Comparison of ENCODE assay signal across 19 mouse cellular contexts in genomic region chr11:40309646-40310045, GRCm38 (mm10).
DNase-seq lines count a peak whose midpoint lies in the region; ATAC-seq and TF ChIP-seq lines count a peak whose summit lies in the region.
"Had no signal": no experiment of that assay in that cellular context is flagged by ENCODE, and none has a peak within 500 bp of the region (broad histone marks: within the 10 kb centered on the region; RNA-seq: fewer than 3 reads in every experiment).

No protein-coding gene starts in this region.

- no peaks in the 10 kb centered on the region for H3K4me1 ChIP-seq in forebrain, embryonic 14.5 days (ENCODE audit: control insufficient read depth, insufficient read depth, low read length)
- H3K4me1 ChIP-seq in forebrain, embryonic 16.5 days (replicated peaks; ENCODE audit: control insufficient read depth, insufficient read depth, low read length): peaks cover 2% of the 10 kb centered on the region; the same call in 1 of the 2 replicates
- no peaks in the 10 kb centered on the region for H3K4me1 ChIP-seq in embryonic facial prominence, embryonic 10.5 days
- H3K4me1 ChIP-seq in hindbrain, postnatal 0 days (ENCODE audit: insufficient read depth, low read length): no peaks in the 10 kb centered on the region
- no peaks in the 10 kb centered on the region for H3K4me1 ChIP-seq in midbrain, postnatal 0 days (ENCODE audit: insufficient read depth, low read length)
- H3K4me1 ChIP-seq in heart, embryonic 11.5 days (ENCODE audit: control insufficient read depth, insufficient read depth, low read length): no peaks in the 10 kb centered on the region
- H3K4me1 ChIP-seq: limb, embryonic 15.5 days; stomach, embryonic 15.5 days had no signal

- H3K4me2 ChIP-seq in forebrain, embryonic 14.5 days (ENCODE audit: low read length): no peak overlapping the region
- no peak overlapping the region for H3K4me2 ChIP-seq in forebrain, embryonic 16.5 days (ENCODE audit: low read length)
- no peak overlapping the region for H3K4me2 ChIP-seq in hindbrain, postnatal 0 days (ENCODE audit: low read depth, low read length)
- H3K4me2 ChIP-seq in midbrain, postnatal 0 days (ENCODE audit: low read depth, low read length, poor library complexity, severe bottlenecking): no peak overlapping the region
- no peak overlapping the region for H3K4me2 ChIP-seq in heart, embryonic 11.5 days
- H3K4me2 ChIP-seq: limb, embryonic 15.5 days; neural tube, embryonic 13.5 days; stomach, embryonic 15.5 days had no signal

- no peaks in the 10 kb centered on the region for H3K9me3 ChIP-seq in forebrain, embryonic 14.5 days (replicated peaks; ENCODE audit: control insufficient read depth, low read length)
- no peaks in the 10 kb centered on the region for H3K9me3 ChIP-seq in forebrain, embryonic 16.5 days (ENCODE audit: control insufficient read depth, low read length)
- no peaks in the 10 kb centered on the region for H3K9me3 ChIP-seq in embryonic facial prominence, embryonic 10.5 days
- no peaks in the 10 kb centered on the region for H3K9me3 ChIP-seq in hindbrain, postnatal 0 days (ENCODE audit: low read length)
- no peaks in the 10 kb centered on the region for H3K9me3 ChIP-seq in midbrain, postnatal 0 days (ENCODE audit: low read length)
- H3K9me3 ChIP-seq in heart, embryonic 11.5 days (replicated peaks; ENCODE audit: control insufficient read depth, low read length): no peaks in the 10 kb centered on the region
- H3K9me3 ChIP-seq: limb, embryonic 15.5 days; neural tube, embryonic 13.5 days; stomach, embryonic 15.5 days had no signal

- no peak overlapping the region for H3K27ac ChIP-seq in forebrain, embryonic 14.5 days (ENCODE audit: low read depth, low read length)
- no peak overlapping the region for H3K27ac ChIP-seq in forebrain, embryonic 16.5 days (ENCODE audit: low read length)
- no peak overlapping the region for H3K27ac ChIP-seq in embryonic facial prominence, embryonic 10.5 days (replicated peaks)
- H3K27ac ChIP-seq in hindbrain, postnatal 0 days: no peak overlapping the region
- H3K27ac ChIP-seq in midbrain, postnatal 0 days (ENCODE audit: low read depth, low read length): peak overlapping the region; percentile 38; the same call in 1 of the 2 replicates
- H3K27ac ChIP-seq in heart, embryonic 11.5 days (ENCODE audit: low read depth, low read length): no peak overlapping the region
- H3K27ac ChIP-seq: limb, embryonic 15.5 days; neural tube, embryonic 13.5 days; stomach, embryonic 15.5 days had no signal

- TF ChIP-seq CTCF in hindbrain, postnatal 0 days (IDR thresholded peaks at IDR 0.05; ENCODE audit: low read depth): no peak
- no peak for TF ChIP-seq CTCF in midbrain, postnatal 0 days (IDR thresholded peaks at IDR 0.05)

- no peaks in the 10 kb centered on the region for H3K27me3 ChIP-seq in forebrain, embryonic 14.5 days (replicated peaks; ENCODE audit: control insufficient read depth, insufficient read depth, low read length)
- H3K27me3 ChIP-seq in forebrain, embryonic 16.5 days (replicated peaks; ENCODE audit: control insufficient read depth, insufficient read depth, low read length): no peaks in the 10 kb centered on the region
- H3K27me3 ChIP-seq in embryonic facial prominence, embryonic 10.5 days (replicated peaks; ENCODE audit: low read depth, poor library complexity, severe bottlenecking): no peaks in the 10 kb centered on the region
- no peaks in the 10 kb centered on the region for H3K27me3 ChIP-seq in hindbrain, postnatal 0 days (ENCODE audit: insufficient read depth, low read length)
- H3K27me3 ChIP-seq in midbrain, postnatal 0 days (ENCODE audit: insufficient read depth, low read length): no peaks in the 10 kb centered on the region
- no peaks in the 10 kb centered on the region for H3K27me3 ChIP-seq in heart, embryonic 11.5 days (ENCODE audit: control insufficient read depth, insufficient read depth, low read length)
- H3K27me3 ChIP-seq: limb, embryonic 15.5 days; neural tube, embryonic 13.5 days; stomach, embryonic 15.5 days had no signal

- H3K4me3 ChIP-seq in forebrain, embryonic 14.5 days (ENCODE audit: low read depth, low read length): no peak overlapping the region
- H3K4me3 ChIP-seq in forebrain, embryonic 16.5 days (replicated peaks; ENCODE audit: low read length): no peak overlapping the region
- no peak overlapping the region for H3K4me3 ChIP-seq in embryonic facial prominence, embryonic 10.5 days
- no peak overlapping the region for H3K4me3 ChIP-seq in hindbrain, postnatal 0 days (ENCODE audit: low read length)
- H3K4me3 ChIP-seq in midbrain, postnatal 0 days (ENCODE audit: low read depth, low read length): no peak overlapping the region
- H3K4me3 ChIP-seq in heart, embryonic 11.5 days (ENCODE audit: low read depth, low read length): no peak overlapping the region
- H3K4me3 ChIP-seq: limb, embryonic 15.5 days; neural tube, embryonic 13.5 days; stomach, embryonic 15.5 days had no signal

- peak; percentile 61; the same call in 1 of the 2 replicates for ATAC-seq in forebrain, embryonic 14.5 days
- ATAC-seq in forebrain, embryonic 16.5 days: no peak
- ATAC-seq in hindbrain, postnatal 0 days: peak; percentile 72
- ATAC-seq in midbrain, postnatal 0 days (ENCODE audit: low FRiP score): peak; percentile 73; the same call in 1 of the 2 replicates
- no peak for ATAC-seq in heart, embryonic 11.5 days (replicated peaks; ENCODE audit: insufficient number of reproducible peaks, low FRiP score, low TSS enrichment)
- ATAC-seq: activated CD4-positive, CD25-positive, alpha-beta regulatory T cell, adult 4 months; liver, postnatal 0 days had no signal

- H3K36me3 ChIP-seq in forebrain, embryonic 14.5 days (ENCODE audit: control insufficient read depth, insufficient read depth, low read length): no peaks in the 10 kb centered on the region
- H3K36me3 ChIP-seq in forebrain, embryonic 16.5 days (ENCODE audit: control insufficient read depth, insufficient read depth): no peaks in the 10 kb centered on the region
- no peaks in the 10 kb centered on the region for H3K36me3 ChIP-seq in embryonic facial prominence, embryonic 10.5 days (replicated peaks)
- no peaks in the 10 kb centered on the region for H3K36me3 ChIP-seq in hindbrain, postnatal 0 days (ENCODE audit: insufficient read depth, low read length)
- no peaks in the 10 kb centered on the region for H3K36me3 ChIP-seq in midbrain, postnatal 0 days (ENCODE audit: insufficient read depth, low read length)
- no peaks in the 10 kb centered on the region for H3K36me3 ChIP-seq in heart, embryonic 11.5 days (ENCODE audit: control insufficient read depth, insufficient read depth, low read length)
- H3K36me3 ChIP-seq: limb, embryonic 15.5 days; neural tube, embryonic 13.5 days; stomach, embryonic 15.5 days had no signal

- peak; percentile 51 for DNase-seq in forebrain, embryonic 14.5 days (ENCODE audit: low spot score)
- DNase-seq in embryonic facial prominence, embryonic 10.5 days (ENCODE audit: low spot score): peak; percentile 13
- DNase-seq in hindbrain, postnatal 0 days (ENCODE audit: low spot score): peak; percentile 36
- DNase-seq in midbrain, postnatal 0 days (ENCODE audit: low spot score): peak; percentile 49
- DNase-seq in spleen, postnatal 36 days (ENCODE audit: low spot score in 2 of 2): no peak
- DNase-seq in cerebellum, adult 9-10 months: no peak
- DNase-seq: cerebellum, adult 11-12 months; gastrocnemius, postnatal 25 days; kidney, adult 2 months; kidney, postnatal 25 days; liver, postnatal 0 days; lung, postnatal 36 days; thymus, postnatal 25 days had no signal

- no peak overlapping the region for H3K9ac ChIP-seq in forebrain, embryonic 14.5 days (ENCODE audit: low read length)
- H3K9ac ChIP-seq in forebrain, embryonic 16.5 days (replicated peaks; ENCODE audit: low read depth, low read length): no peak overlapping the region
- no peak overlapping the region for H3K9ac ChIP-seq in hindbrain, postnatal 0 days (replicated peaks; ENCODE audit: low read length)
- H3K9ac ChIP-seq in midbrain, postnatal 0 days (replicated peaks; ENCODE audit: low read length, poor library complexity, severe bottlenecking): no peak overlapping the region
- no peak overlapping the region for H3K9ac ChIP-seq in heart, embryonic 11.5 days (ENCODE audit: low read depth, low read length)
- H3K9ac ChIP-seq: limb, embryonic 15.5 days; liver, postnatal 0 days; neural tube, embryonic 13.5 days; stomach, embryonic 15.5 days had no signal

- 25% methylated on average over 1 of the region's 1 CpGs for WGBS in forebrain, embryonic 14.5 days
- 12% methylated on average over 1 of the region's 1 CpGs for WGBS in forebrain, embryonic 16.5 days
- WGBS in embryonic facial prominence, embryonic 10.5 days: 39% methylated on average over 1 of the region's 1 CpGs
- 6% methylated on average over 1 of the region's 1 CpGs for WGBS in hindbrain, postnatal 0 days
- 13% methylated on average over 1 of the region's 1 CpGs for WGBS in midbrain, postnatal 0 days
- 52% methylated on average over 1 of the region's 1 CpGs for WGBS in heart, embryonic 11.5 days (ENCODE audit: insufficient replicate concordance)

Comparison
In these comparisons a context has a peak if more than half of its experiments do, and no peak if none do; other contexts are left out.
1. ATAC-seq: peak in forebrain, embryonic 14.5 days (single experiment), hindbrain, postnatal 0 days (single experiment) and midbrain, postnatal 0 days (single experiment); none in forebrain, embryonic 16.5 days (single experiment) and heart, embryonic 11.5 days (single experiment).
2. DNase-seq: peak in forebrain, embryonic 14.5 days (single experiment), embryonic facial prominence, embryonic 10.5 days (single experiment), hindbrain, postnatal 0 days (single experiment) and midbrain, postnatal 0 days (single experiment); none in spleen, postnatal 36 days (0 of 2) and cerebellum, adult 9-10 months (single experiment).